Mouse (Mus musculus) megakaryocyte progenitor cell, adult 5-6 weeks (primary cell): ENCODE results near the gene Tmem53. TPM values are rescaled to one million over a fixed set of nuclear protein-coding genes. Genes with fewer than 3 reads are reported as not detected.
A peak's percentile ranks its signal among the peaks of the same experiment; 100 is the strongest.

Source experiments
- ATAC-seq: replicated peaks from 2 replicates; pipeline ENCODE4 v1.8.0; 2016; ENCODE audit warnings: mild to moderate bottlenecking, moderate TSS enrichment, inconsistent platforms; ENCODE audit not compliant: poor library complexity
- total RNA-seq, 2 experiments: library from RNA; stranded (forward) in 1 of 2; stranded (reverse) in 1 of 2; fragments of 157-497, 149-512 nt in 1 of 2; fragments of 200-1000 nt in 1 of 2; gene quantifications; 2 replicates each; pipeline versions ENCODE4 v1.2.3 to v1.2.4; 2015 to 2017

The Tmem53 gene
- total RNA-seq, 2 experiments from 2014 or later, result 4.9 to 8.5 TPM

DNA sequence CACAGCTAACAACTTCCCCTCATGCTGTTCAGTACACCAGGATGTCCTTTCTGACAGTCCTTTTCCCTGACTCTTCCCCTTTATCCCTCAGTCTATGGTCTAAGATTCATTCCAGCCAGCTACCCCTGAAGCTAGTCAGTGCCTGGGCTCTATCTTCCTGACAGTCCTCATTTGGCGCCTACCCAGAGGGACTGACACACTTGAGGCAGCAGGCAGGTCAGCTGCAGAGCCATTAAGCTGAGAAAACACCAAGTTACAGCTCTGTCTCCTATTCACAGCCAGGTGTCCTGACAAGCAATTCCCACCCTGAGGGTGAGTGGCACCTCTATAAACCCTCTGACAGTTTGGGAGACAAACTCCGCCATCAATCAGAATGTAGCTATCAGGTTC is 27.5 kb downstream of the Tmem53 start:
- no peak for ATAC-seq

DNA sequence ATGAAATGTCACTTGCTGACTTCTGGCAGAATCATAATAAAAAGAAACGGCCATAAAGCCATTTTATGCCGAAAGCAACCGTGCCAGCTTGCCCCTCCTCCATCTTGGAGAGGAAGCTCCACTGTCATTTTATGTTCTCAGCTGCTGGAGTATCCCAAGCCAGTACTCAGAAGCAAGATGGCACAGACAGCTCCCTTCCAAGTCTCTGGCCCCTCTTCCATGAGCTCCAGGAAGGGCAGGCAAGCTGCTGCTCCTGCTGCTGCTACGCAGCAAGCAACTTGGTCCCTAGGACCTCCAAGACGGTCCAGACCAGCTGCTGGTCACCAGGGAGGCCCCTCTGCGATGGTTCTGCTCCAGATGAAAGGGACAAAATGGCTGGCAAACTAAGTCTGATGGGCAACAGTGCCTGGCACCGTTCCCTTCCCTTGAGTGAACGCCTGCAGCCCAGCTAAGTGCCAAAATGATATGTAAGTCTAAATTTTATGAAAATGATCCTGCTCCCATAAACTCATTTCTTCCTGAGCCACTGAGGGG is 28.7 kb downstream of the Tmem53 start:
- ATAC-seq, result no peak

DNA sequence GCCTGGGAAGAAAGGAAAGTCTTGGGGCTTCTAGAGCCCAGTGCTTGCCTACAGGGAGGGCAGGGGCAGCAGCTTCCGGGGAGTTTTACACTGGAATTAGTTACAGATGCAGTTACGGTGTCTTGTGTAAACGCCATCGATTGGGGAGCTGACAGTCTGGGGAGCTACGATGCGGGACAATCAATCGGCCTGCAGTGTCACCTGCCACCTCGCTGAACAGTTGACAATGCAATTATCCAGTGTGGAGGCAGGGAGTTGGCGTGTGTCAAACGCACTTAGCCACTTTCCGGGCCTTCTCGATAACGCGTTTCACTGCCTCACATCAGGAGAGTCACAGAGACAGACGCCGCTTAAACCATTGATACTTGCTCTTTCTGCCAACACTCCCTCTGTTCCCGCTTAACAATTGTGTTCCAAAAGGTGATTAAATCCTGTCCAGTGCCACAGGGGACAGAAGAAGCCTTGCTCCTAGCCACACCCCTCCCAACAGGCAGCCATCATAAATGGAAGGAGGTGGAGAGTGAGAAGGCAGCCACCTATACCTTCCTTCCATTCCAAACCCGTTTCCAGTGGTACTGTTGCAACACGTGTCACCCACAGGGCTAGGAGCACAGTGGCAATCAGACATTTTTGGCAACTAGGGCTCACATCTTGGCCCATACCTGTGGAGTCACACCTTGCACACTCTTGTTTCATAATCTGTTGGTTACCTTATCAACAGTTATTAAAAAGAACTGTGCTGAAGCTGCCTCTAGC is 29.5 kb downstream of the Tmem53 start:
- ATAC-seq, result no peak

DNA sequence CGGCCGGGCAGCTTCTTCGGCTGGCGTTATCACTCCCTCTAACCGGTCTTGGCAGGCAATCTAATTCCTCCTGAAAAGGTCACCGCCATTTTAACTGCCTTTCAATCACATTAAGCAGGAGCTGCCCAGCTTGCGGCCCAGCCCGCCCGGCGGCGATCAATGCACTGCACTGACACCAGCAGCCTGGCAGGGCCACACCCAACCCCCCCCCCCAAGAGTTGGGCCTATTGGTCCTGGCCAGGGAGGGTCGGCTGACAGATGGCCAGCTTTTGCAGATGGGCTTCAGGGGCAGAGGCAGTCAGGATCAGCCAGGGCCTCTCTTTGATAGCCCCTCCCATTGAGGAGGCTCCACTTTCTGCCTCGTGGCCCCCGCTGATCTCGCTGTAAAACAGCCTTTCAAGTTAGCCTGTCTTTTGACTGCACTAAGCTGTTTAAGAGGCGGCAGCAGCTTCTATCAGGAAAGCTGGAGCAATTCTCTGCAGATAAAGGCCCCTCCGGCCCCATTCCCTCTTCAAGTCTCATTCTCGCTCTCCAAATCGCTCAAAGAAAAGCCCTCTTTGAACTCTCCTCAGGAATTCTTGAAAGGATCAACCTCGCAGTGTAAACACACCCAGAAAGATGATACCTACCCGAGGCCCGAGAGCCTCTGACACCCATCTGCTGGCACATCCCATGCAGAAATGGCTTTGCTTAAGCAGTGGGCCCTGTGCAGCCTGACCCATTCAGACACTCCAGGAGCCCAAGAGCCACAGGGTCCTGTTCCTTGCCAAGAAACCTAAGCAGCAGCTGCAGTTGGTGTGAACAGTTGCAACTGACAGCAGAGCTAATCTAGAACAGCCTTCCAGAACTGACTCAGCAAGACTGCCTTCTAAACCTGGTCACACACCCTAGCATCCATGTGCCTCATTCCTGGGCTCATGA is 31.8 kb downstream of the Tmem53 start:
- 0 out of 2 replicates have a peak, but pooled peaks have one; percentile 23 for ATAC-seq

DNA sequence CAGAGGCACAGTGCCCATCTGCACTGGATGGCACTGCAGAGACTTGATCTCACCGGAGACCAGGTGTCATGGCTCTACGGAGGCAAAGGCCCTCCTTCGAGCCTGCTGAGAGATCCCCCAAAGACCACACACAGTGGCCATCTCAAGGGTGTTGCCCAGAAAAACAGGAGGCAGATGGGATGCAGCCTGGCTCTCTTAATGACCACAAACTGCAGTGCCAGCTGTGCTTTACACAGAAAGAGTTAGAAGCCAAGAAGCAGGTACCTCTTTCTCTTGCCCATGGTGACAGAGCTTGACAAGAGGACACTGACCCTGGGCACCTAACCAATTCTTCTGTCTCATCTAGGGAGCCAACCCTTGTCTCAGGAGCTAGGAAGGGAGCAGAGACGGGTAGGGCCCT is 32.6 kb downstream of the Tmem53 start:
- no peak for ATAC-seq

DNA sequence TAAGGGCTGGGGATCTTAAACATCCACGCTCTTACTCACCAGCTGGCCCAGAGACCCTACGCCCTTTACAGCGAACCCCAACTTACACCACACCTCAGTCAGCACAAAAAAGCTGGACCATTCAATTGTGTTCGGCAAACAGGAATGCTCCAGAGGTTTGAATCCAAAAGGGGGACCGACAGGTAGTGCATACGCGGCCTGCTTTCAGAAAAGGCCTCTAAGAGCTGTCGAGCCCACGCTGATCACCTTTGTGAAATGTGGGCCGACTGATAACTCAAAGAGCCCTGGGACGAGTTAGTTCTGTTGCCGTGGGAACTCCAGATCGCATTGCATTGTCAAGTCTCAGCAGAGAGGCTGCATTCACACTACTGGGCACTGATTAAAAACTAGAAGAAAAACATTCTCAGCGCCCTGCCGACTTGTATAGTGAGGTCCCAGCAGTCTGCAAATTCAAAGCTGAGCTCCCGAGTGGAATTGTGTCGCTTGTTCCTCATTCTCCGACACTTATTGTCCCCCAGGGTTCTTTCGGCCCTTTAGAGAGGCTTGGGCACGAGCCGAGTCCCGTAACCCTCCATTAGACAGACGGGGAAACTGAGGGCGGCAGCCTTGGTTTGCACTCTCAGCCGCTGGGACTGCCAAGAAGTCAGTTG is 36.7 kb downstream of the Tmem53 start:
- peak; percentile 25 for ATAC-seq

DNA sequence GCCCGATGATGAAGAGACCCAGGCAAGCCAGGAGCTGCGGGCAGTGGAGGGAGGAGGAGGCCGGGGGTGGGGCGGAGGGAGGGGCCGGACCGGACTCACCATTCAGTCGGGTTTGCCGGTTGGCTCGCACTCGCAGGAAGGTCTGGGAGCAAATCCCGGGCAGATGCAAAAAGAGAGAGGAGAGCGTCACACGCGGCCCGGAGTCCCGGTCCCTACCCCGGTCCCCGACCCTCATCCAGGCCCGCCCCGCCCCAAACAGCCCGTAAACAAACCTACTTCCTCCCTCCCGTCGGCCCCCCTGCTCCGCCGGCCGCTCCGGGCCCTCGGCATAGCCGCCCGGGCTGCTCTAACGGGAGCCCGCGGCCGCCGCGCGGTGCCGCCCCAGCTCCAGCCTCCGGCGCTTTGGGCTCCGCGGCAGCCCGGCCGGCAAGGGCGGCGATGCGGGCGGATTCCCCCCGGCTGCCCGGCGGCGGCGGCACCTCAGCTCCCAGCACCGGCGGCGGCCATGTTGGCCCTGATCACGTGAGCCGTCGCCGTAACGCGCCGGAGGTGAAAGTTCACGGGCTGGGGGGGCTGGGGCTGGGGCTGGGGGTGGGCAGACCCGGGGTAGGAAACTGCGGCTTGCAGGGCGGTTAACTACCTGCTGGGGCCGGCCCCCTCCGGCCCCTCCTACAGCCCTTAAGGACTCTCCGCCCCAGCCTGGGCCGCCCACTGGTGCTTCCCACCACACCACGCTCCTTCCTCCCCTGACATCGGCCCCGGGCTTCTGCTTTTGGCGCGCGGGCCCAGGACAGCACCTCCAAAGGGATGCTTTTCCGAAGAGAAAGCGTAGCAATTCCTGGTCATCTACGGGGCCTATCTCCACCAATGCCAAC is 37.4 kb downstream of the Tmem53 start:
- ATAC-seq, result peak; percentile 92

DNA sequence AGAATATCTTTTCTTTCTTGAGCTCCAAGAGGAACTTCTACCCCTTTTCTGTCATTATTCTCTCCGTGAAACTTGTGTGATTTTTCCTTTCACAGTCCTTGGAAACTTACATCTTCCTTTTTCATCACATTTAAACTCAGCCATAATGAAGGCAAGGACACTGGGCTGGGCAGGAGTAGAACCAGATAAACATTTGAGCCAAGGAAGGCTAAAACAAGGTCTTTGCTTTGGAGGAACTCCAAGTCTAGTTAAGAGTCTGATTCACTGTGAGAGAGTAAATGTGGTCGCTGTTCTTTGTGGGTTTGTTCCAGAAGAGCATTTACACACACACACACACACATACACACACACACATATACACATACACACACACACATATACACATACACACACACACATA is 39.9 kb downstream of the Tmem53 start:
- ATAC-seq, result no peak

DNA sequence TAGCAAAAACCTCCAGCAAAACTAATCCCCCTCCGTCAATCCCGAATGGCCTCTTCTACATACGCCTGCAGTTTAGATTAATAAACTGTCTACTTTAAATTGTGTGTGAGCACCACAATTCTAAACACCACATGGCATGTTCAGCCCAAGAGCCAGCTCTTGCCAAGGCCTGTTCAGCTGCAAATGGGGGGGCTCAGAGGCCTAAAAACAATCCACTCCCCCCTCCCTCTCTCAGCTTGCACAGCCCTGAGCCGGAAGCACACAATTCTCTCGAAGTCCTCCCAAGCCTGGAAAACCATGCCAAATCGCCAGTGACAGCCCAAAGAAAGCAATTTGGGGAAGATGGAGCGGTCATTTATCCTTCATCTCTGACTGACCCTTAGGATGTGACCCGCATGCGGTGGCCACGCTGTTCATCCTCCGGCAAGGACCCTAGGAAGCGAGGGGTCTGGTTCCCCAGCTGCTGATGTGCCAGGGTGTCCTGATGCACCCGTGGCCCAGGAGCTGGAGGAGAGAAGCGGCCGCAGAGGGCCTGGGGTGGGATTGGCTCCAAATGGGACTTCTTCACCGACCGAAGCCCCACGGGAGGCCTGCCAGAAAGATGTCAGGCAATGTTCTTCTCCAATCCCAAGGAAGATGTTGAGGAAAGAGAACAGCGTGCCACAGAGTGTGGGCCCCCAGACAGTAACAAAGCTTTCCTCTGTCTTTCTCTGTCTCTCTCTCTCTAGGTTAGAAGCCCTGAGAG is 45.3 kb downstream of the Tmem53 start:
- no peak for ATAC-seq

DNA sequence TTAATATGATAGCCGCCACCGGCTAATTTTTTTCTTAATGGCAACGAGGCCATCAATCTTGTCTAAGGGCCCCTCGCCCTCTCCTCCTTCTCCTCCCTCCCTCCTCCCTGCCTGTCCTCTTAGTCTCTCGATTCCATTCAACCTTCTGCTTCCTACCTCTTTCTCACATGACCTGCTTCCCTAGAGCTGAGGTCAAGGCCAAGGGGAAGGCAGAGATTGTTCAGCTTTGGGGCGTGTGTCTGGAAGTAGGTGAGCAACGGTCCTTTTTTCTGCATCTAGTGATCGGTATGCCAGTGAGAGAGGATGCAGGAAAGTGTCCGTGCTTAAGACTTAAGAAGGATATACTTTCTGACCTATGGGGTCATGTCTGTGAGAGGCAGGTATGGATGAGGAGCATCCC is 46.1 kb downstream of the Tmem53 start:
- ATAC-seq, result no peak

DNA sequence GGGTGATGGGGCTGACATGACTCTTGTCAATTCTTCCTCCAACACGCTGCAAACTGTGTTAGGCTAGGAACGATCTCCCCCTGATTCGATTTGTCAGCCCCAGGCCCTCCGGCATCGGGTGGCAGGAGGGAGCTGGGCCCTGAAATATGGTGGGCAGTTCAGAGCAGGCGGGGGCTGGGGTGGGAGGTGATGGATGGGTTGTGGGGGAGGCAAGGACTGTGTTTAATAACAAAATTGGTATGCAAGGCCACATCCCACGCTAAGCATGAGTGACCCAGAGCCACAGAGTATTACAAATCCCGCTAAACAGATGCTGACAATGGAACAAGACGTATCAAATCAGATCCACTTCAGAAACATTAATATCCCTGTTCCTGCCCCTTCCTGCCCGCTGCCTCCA is 48.2 kb downstream of the Tmem53 start:
- ATAC-seq, result no peak

DNA sequence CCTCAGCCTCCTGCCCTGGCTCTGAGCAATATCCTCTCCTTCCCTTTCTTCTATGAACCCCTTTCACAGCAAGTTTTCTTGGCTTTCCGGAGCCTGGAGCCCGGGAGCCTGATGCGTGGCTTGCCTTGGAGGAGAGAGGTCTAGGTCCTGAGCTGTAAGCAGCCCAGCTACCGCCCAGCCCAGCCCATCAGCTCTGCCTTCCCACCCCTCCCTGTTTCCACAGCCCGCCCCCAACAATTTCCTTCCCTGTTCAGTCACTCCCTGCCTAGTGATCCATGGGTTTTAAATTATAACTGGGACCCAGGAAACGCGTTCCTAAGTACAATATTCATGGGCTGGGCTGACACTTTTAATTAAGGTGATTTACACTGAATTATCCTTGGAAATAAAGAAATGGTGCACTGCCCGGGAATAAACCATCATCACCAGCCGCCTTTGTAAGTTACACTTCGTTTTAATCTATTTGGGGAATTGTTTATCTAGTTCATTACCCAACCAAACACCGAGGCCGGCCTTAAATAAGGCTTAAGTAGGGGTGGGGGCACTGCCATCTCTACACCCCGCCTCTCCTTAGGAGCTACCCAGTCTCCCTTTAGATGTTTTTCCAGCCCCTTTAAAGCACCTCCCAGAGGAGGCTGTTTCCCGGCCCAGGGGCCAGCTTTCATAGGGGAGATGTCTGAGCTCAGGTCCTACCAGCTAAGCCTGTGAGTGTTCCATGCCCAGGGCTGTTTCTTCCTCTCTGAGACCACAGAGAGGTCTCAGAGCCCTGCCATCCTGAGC is 50.5 kb downstream of the Tmem53 start:
- ATAC-seq, result no peak

DNA sequence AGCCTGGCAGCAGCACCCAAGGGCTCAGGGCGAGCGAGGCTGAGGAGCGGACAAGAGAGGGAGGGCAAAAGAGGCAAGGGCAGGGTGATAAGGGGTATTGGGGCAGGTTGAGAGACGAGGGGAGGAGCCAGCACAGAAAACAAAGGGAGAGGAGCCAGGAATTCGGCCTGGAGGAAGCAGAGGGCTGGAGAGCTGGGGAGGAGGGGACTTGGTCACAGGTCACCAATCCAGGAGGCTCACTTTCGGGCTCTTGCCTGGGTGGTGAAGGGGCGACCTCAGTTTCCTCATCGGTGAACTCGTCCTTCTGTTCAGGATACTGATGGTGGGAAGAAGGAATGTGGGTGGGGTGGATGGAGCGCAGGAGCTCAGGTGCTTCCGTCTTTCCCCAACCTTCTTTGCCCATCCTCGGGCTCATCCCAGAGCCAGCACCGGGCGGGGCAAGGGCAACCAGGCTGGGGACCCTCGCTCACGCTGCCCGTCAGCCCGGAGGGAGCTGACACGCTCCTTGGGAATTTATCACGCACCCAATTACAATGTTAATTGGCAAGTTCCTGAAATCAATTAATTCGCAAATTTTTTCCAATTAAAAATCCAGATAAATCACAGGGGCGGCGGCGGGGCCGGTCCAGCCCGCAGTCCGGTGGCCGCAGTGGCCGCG is 52.0 kb downstream of the Tmem53 start:
- ATAC-seq, result no peak

DNA sequence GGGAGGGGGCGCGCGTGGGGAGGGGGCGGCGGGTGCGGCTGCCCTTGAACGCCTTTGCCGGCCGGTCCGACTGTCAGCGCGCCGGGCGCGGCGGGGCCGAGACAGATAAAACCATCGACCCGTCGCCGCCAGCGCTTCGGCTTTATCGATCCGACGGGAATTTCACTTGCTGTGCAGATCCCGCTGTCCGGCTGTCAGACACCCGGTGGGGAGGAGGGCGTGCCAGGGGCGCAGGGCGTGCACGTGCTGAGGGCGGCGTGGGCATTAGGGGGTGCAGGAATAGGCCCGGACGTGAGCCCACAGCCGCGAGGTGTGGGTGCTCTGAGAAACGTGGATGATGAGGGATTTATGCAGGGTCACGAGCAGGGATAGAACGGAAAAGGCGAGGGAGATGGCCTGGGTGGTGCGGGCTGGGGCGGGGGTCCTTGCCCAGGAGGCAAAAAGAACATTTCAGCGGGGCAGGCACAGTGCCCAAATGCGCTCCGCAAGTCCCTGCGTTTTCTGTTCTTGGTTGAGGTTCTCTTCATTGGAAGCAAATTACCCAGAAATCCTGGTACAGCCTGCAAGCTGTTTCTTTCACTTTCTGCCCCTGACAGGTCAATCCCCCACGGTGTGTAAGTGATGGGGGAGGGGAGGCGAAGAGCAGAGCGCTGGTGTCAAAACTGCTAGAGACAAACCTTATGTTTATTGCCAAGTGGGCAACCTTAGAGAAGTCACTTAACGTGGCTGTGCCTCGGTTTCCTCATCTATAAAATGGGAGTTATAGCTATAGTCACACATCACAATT is 52.7 kb downstream of the Tmem53 start:
- no peak for ATAC-seq

DNA sequence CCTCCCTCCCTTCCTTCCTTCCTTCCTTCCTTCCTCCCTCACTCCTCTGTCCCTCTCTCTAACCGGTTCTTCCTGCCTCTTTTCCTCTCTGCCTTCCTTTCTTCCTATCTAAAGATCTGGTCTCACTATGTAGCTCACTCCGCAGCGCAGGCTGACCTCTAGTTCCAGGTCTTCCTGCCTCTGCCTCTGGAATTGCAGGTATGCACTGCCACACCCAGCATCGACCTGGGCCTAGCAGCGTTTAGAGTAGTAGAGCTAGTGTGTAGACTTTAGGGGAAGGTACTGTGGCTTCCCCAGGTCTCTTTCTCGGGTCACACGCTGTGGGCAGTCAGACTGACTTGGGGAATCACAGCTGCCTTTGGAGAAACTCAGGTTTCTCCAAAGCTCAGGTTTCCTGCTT is 53.7 kb downstream of the Tmem53 start:
- no peak for ATAC-seq

DNA sequence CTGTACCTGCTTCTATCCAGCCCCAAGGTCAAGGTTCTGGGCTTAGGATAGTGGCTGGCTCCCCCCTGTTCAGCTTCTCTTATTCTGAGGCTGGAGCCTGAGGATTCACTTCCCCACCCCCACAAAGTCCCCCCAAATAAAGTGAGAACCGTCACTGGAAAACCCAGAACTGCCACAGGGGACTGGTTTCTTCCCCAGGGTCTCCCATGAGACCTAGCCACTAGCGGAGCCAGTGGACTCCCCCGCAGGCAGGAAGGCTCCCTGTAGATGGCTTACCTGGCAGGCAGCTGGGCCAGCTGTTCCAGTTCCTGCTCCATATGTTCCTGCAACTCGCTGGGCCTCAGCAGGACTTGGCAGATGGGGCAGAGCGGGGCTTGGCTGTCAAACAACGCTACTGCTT is 55.5 kb downstream of the Tmem53 start:
- ATAC-seq, result no peak

DNA sequence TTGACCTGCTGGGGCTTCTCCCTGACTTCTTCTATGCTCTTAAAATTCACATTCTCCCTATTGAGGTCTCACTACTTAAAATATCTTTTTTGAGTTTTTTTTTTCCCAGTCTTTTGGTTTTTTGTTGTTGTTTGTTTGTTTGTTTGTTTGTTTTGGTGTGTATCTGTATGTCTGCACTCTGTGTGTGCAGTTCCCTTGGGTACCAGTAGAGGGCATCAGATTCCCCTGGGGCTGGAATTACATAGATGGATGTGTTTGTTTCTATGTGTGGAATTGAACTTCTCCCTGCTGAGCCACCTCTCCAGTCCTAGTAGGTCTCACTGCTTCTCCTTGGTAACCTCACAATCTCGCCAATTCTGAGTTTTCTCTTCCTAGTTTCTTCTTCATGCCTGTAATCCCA is 57.7 kb downstream of the Tmem53 start:
- ATAC-seq, result no peak

DNA sequence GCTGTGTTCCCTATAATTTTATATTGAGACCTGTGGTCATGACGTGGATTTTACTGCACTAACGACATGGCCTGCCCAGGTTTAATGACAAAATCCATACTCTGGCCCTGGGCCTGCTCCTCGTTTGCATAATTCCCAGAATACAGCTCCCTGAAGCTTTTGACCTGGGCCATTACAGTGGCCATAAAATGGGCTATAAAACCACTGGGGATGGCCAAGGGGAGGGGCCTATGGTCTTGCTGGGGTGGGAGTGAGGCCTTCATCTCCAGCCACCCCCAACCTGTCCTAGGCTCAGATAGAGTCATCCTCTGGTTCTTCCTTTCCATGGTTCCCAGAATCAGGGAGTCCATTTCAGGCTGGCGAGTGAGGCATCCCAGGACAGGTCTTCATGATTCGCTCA is 60.1 kb downstream of the Tmem53 start:
- ATAC-seq, result no peak
